Mouse (Mus musculus): ENCODE results near the gene Ccdc14. TPM values are rescaled to one million over a fixed set of nuclear protein-coding genes. Genes with fewer than 3 reads are reported as not detected.
A peak's percentile ranks its signal among the peaks of the same experiment; 100 is the strongest.

Ccdc14 gene
- polyA plus RNA-seq, 1 experiment: 8.7 TPM

DNA sequence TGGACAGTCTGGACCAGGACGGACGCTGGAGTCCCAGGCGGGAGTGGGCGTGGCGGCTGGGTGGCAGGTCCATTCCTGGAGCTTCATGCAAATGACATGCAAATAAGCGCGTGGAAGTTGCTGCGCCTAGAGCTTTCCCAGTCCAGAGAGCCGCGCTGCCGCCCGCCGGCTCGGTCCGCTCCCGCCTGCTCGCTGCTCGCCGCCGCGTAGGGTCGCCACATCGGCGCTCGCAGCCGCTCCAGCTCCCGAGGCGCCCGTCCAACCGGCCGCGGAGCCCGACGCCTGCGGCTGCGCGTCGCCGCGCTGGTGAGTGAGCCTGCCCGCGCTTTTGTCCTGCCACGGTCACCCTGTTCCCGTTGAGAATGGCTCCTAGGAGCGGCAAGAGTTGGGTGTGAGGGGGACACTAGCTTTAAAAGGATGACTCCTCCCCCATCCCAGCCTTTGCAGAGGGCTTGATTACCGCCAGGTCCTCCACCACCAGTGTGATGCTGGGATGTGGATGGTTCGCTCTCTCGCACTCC is 54.7 kb downstream of the Ccdc14 start, which contains the start of gene Mylk:
Gene Mylk (plus strand): TSS at position 146 of the 521 bp plus-strand sequence.
- no peaks in the 10 kb centered on the region for H3K36me3 ChIP-seq (ENCODE audit: control insufficient read depth, insufficient read depth, low read length)
- TF ChIP-seq POLR2A (IDR thresholded peaks at IDR 0.05; ENCODE audit: control insufficient read depth, low read depth, low read length) (peak; percentile 84), CTCF (IDR thresholded peaks at IDR 0.05; ENCODE audit: control insufficient read depth, insufficient read depth, insufficient replicate concordance, low read depth, low read length) (no peak)
- H3K4me1 ChIP-seq (ENCODE audit: control insufficient read depth, insufficient read depth, low read length): peaks cover 10% of the 10 kb centered on the region
- H3K27ac ChIP-seq (ENCODE audit: control insufficient read depth, insufficient read depth, low read depth, low read length): peak within 1 kb of the TSS; percentile 87
- no peaks in the 10 kb centered on the region for H3K27me3 ChIP-seq (ENCODE audit: control insufficient read depth, insufficient read depth, low read length)
- peak within 1 kb of the TSS; percentile 93 for H3K4me3 ChIP-seq (ENCODE audit: control insufficient read depth, low read depth, low read length)

DNA sequence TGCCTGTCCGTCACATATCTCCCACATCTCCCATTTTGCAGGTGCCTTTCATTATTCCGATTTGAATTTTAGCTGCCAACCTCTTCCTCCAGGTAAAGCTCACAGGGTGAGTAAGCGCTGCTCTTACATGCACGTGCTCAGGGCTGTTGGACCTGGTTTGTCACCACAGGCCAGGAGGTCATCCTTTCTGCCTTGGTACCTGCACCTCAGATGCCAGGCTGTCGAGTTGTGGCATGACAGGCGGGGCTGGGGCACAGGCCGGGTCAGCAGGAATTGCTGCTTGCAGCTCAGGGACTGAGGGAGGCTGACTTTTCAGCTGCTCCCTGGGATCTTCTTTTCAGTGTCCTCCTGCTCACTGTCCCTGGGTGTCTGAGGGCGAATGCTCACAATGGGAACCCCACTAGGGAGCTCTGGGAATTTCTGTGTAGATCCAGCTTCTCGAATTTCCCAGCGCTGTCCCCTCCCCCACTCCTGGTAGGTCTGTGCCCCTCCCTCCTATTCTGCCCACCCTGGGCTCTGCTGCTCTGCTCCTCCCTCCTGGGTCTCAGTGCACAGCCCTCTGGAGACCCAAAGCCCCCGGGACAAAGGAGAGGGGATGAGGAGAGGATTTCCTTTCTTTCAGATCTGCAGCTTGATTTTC is 57.8 kb downstream of the Ccdc14 start:
- Histone ChIP-seq H3K27ac (ENCODE audit: control insufficient read depth, insufficient read depth, low read depth, low read length) (no peak overlapping the region), H3K4me1 (ENCODE audit: control insufficient read depth, insufficient read depth, low read length) (peaks cover 10% of the 10 kb centered on the region), H3K27me3 (ENCODE audit: control insufficient read depth, insufficient read depth, low read length) (no peaks in the 10 kb centered on the region), H3K4me3 (ENCODE audit: control insufficient read depth, low read depth, low read length) (no peak overlapping the region), H3K36me3 (ENCODE audit: control insufficient read depth, insufficient read depth, low read length) (no peaks in the 10 kb centered on the region)
- no peak for TF ChIP-seq POLR2A (IDR thresholded peaks at IDR 0.05; ENCODE audit: control insufficient read depth, low read depth, low read length)
- no peak for TF ChIP-seq CTCF (IDR thresholded peaks at IDR 0.05; ENCODE audit: control insufficient read depth, insufficient read depth, insufficient replicate concordance, low read depth, low read length)

DNA sequence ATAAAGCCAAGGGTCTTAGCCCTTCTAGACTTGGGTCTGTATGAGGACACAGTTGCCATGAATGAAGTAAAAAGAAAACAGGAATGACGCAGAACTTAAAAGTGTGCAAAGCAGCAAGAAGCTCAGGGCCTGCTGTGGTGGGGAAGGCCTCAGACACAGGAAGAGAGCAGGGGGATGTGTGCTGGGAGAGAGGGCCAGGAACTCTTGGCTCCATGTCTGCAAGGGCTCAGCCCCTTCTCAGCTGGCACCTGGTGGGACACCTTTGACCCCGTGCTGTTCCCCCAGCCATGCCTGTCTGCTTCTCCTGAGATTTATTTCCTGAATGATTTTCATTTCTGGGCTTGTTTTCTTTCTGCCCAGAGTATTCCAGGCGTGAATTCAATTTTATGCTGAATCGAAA is 59.1 kb downstream of the Ccdc14 start:
- H3K36me3 ChIP-seq (ENCODE audit: control insufficient read depth, insufficient read depth, low read length): no peaks in the 10 kb centered on the region
- TF ChIP-seq POLR2A (IDR thresholded peaks at IDR 0.05; ENCODE audit: control insufficient read depth, low read depth, low read length) (no peak), CTCF (IDR thresholded peaks at IDR 0.05; ENCODE audit: control insufficient read depth, insufficient read depth, insufficient replicate concordance, low read depth, low read length) (no peak)
- no peak overlapping the region for H3K4me3 ChIP-seq (ENCODE audit: control insufficient read depth, low read depth, low read length)
- peaks cover 10% of the 10 kb centered on the region for H3K4me1 ChIP-seq (ENCODE audit: control insufficient read depth, insufficient read depth, low read length)
- H3K27me3 ChIP-seq (ENCODE audit: control insufficient read depth, insufficient read depth, low read length): no peaks in the 10 kb centered on the region
- no peak overlapping the region for H3K27ac ChIP-seq (ENCODE audit: control insufficient read depth, insufficient read depth, low read depth, low read length)

DNA sequence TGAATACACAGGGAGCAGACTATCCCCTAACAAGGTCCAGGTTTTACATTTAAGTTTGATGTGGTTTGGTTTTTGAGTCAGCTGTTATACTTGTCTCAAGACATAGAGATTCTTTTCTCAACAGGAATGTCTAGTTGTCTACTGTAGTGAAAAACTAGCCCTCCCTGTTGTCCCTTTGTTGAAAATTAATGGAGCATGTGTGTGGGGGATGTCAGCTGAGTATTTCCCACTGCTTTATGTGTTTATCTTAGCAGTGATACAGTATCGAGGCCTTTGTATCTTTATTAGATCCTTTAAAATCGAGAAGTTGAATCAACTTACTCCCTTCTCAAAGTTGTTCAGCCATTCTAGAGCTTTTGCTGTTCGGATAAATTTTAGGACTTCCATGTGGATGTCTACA is 61.6 kb downstream of the Ccdc14 start:
- H3K36me3 ChIP-seq (ENCODE audit: control insufficient read depth, insufficient read depth, low read length): no peaks in the 10 kb centered on the region
- H3K27me3 ChIP-seq (ENCODE audit: control insufficient read depth, insufficient read depth, low read length): no peaks in the 10 kb centered on the region
- no peak overlapping the region for H3K4me3 ChIP-seq (ENCODE audit: control insufficient read depth, low read depth, low read length)
- TF ChIP-seq CTCF (IDR thresholded peaks at IDR 0.05; ENCODE audit: control insufficient read depth, insufficient read depth, insufficient replicate concordance, low read depth, low read length) (no peak), POLR2A (IDR thresholded peaks at IDR 0.05; ENCODE audit: control insufficient read depth, low read depth, low read length) (no peak)
- H3K27ac ChIP-seq (ENCODE audit: control insufficient read depth, insufficient read depth, low read depth, low read length): no peak overlapping the region
- no peaks in the 10 kb centered on the region for H3K4me1 ChIP-seq (ENCODE audit: control insufficient read depth, insufficient read depth, low read length)

DNA sequence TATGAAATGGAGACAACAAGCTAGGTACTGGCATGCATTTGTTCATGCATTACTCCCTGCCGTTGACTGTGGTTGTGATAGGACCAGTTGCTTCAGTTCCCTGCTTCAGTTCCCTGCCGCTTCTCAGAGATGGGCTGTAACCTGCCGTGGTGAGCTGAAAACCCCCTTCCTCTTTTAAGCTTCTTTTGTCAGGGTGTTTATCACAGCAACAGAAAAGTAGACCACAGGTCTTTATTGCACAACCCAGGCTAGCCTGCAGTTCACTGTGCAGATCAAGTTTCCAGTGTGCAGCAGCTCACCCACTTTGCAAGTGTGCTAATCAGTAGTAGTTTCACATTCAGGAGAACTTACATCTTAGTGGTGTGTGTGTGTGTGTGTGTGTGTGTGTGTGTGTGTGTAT is 62.6 kb downstream of the Ccdc14 start:
- no peak for TF ChIP-seq POLR2A (IDR thresholded peaks at IDR 0.05; ENCODE audit: control insufficient read depth, low read depth, low read length)
- Histone ChIP-seq H3K27ac (ENCODE audit: control insufficient read depth, insufficient read depth, low read depth, low read length) (no peak overlapping the region), H3K27me3 (ENCODE audit: control insufficient read depth, insufficient read depth, low read length) (no peaks in the 10 kb centered on the region), H3K4me3 (ENCODE audit: control insufficient read depth, low read depth, low read length) (no peak overlapping the region), H3K4me1 (ENCODE audit: control insufficient read depth, insufficient read depth, low read length) (no peaks in the 10 kb centered on the region), H3K36me3 (ENCODE audit: control insufficient read depth, insufficient read depth, low read length) (no peaks in the 10 kb centered on the region)

DNA sequence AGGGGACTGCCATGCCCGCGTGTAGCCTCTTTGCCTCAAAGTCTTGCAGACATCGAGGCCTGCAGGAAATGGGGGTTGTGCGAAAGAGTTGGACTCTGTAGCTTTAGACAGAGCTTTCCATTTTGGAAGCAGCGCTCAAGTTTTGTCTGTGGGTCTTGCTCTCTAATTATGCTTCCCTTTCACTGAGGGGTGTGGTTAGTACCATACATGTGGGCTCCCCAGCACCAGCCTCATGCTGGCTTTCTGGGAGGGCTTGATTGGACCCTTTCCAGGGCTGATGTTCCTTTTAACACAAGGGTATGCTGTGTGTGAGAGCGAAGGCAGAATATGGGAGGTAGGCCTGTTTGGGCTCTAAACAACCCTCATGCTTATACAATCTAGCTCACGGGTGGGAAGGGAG is 66.6 kb downstream of the Ccdc14 start:
- Histone ChIP-seq H3K27me3 (ENCODE audit: control insufficient read depth, insufficient read depth, low read length) (no peaks in the 10 kb centered on the region), H3K4me1 (ENCODE audit: control insufficient read depth, insufficient read depth, low read length) (no peaks in the 10 kb centered on the region), H3K4me3 (ENCODE audit: control insufficient read depth, low read depth, low read length) (no peak overlapping the region), H3K27ac (ENCODE audit: control insufficient read depth, insufficient read depth, low read depth, low read length) (no peak overlapping the region), H3K36me3 (ENCODE audit: control insufficient read depth, insufficient read depth, low read length) (no peaks in the 10 kb centered on the region)
- TF ChIP-seq CTCF (IDR thresholded peaks at IDR 0.05; ENCODE audit: control insufficient read depth, insufficient read depth, insufficient replicate concordance, low read depth, low read length) (no peak), POLR2A (IDR thresholded peaks at IDR 0.05; ENCODE audit: control insufficient read depth, low read depth, low read length) (no peak)

DNA sequence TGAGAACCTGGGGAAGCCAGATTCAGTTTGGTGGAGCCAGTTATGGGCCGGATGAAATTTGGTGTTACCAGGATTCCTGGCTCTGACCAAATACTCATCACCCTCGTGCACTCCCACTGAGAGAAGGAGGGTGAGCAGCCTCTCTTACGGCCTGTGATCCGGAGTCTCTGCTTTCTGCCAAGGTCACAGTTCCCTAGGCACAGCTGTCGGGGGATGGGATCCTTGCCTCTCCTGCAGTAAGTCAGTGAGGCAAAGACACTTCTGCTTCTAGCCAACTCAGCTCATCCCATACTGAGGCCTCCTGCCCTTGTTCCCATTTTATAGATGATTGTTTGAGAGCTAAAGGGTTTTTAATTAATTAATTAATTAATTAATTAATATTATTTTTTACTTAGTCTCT is 67.8 kb downstream of the Ccdc14 start:
- TF ChIP-seq POLR2A (IDR thresholded peaks at IDR 0.05; ENCODE audit: control insufficient read depth, low read depth, low read length) (no peak), CTCF (IDR thresholded peaks at IDR 0.05; ENCODE audit: control insufficient read depth, insufficient read depth, insufficient replicate concordance, low read depth, low read length) (no peak)
- H3K4me3 ChIP-seq (ENCODE audit: control insufficient read depth, low read depth, low read length): no peak overlapping the region
- H3K27ac ChIP-seq (ENCODE audit: control insufficient read depth, insufficient read depth, low read depth, low read length): no peak overlapping the region
- no peaks in the 10 kb centered on the region for H3K36me3 ChIP-seq (ENCODE audit: control insufficient read depth, insufficient read depth, low read length)
- no peaks in the 10 kb centered on the region for H3K4me1 ChIP-seq (ENCODE audit: control insufficient read depth, insufficient read depth, low read length)
- H3K27me3 ChIP-seq (ENCODE audit: control insufficient read depth, insufficient read depth, low read length): no peaks in the 10 kb centered on the region

Data from testis, adult 2 months (tissue).